Mouse (Mus musculus) left cerebral cortex, adult 18-20 months (tissue): Measurements from ENCODE around the gene Gm17660. TPM values are rescaled to one million over a fixed set of nuclear protein-coding genes. Genes with fewer than 3 reads are reported as not detected.
A peak's percentile ranks its signal among the peaks of the same experiment; 100 is the strongest.

Experiments
- DNase-seq, 2 experiments: peaks; one replicate each; pipeline ENCODE4 v3.0.0; 2021 to 2022; ENCODE audit warnings: low spot score in 2 of 2, mixed read lengths in 1 of 2
- total RNA-seq, 2 experiments: library from RNA; stranded (reverse); gene quantifications; 2 replicates each; pipeline ENCODE4 v1.2.3; 2021

Gm17660 gene
- total RNA-seq, 2 experiments from 2014 or later, result not detected

- DNase-seq, result no peak
These were observed 8.0 kb upstream of the Gm17660 start for GRCm38 (mm10) chr5:104085366-104085765.

GRCm38 (mm10) chr5:104080736-104081135 is 3.3 kb upstream of the Gm17660 start:
- DNase-seq, result no peak

- no peak for DNase-seq
These were observed 1.0 kb downstream of the Gm17660 start for GRCm38 (mm10) chr5:104076361-104076760.

GRCm38 (mm10) chr5:104074388-104074787 is 3.0 kb downstream of the Gm17660 start:
- DNase-seq, result peak; percentile 64 to 80

GRCm38 (mm10) chr5:104073602-104074001 is 3.8 kb downstream of the Gm17660 start:
- DNase-seq, result no peak

- DNase-seq, result no peak
These were observed 5.0 kb downstream of the Gm17660 start for GRCm38 (mm10) chr5:104072272-104072886.

GRCm38 (mm10) chr5:104071048-104071447 is 6.4 kb downstream of the Gm17660 start:
- no peak for DNase-seq

GRCm38 (mm10) chr5:104068751-104069150 is 8.7 kb downstream of the Gm17660 start:
- DNase-seq, result peak; percentile 41 to 42

- DNase-seq, result no peak
These were observed 14.4 kb downstream of the Gm17660 start for GRCm38 (mm10) chr5:104062773-104063551.

- no peak for DNase-seq
These were observed 15.3 kb downstream of the Gm17660 start for GRCm38 (mm10) chr5:104061936-104062772.

GRCm38 (mm10) chr5:104060429-104060828 is 17.0 kb downstream of the Gm17660 start:
- DNase-seq, result no peak

GRCm38 (mm10) chr5:104059628-104060027 is 17.8 kb downstream of the Gm17660 start:
- DNase-seq, result no peak

- peak; percentile 35 to 39 for DNase-seq
These were observed 19.4 kb downstream of the Gm17660 start for GRCm38 (mm10) chr5:104058021-104058420.

- DNase-seq, result no peak
These were observed 21.1 kb downstream of the Gm17660 start for GRCm38 (mm10) chr5:104056295-104056694.

GRCm38 (mm10) chr5:104055816-104056215 is 21.6 kb downstream of the Gm17660 start:
- no peak for DNase-seq

GRCm38 (mm10) chr5:104054938-104055337 is 22.5 kb downstream of the Gm17660 start:
- no peak for DNase-seq

GRCm38 (mm10) chr5:104052956-104053355 is 24.5 kb downstream of the Gm17660 start:
- DNase-seq, result no peak

GRCm38 (mm10) chr5:104048139-104048538 is 29.3 kb downstream of the Gm17660 start:
- no peak for DNase-seq

GRCm38 (mm10) chr5:104047200-104048105 is 30.0 kb downstream of the Gm17660 start:
- DNase-seq, result peak in 1 of 2 experiments; percentile 15
